13 mouse cellular contexts compared by ENCODE assay signal in genomic region chr5:122733881-122734280, GRCm38 (mm10). TPM values are rescaled to one million over a fixed set of nuclear protein-coding genes. Genes with fewer than 3 reads are reported as not detected.
A peak's percentile ranks its signal among the peaks of the same experiment; 100 is the strongest.
DNase-seq lines count a peak whose midpoint lies in the region; ATAC-seq and TF ChIP-seq lines count a peak whose summit lies in the region.
"Had no signal": no experiment of that assay in that cellular context is flagged by ENCODE, and none has a peak within 500 bp of the region (broad histone marks: within the 10 kb centered on the region; RNA-seq: fewer than 3 reads in every experiment).

No protein-coding gene starts in this region.

- TF ChIP-seq EP300 in liver, embryonic 14.5 days (IDR thresholded peaks at IDR 0.05; ENCODE audit: low read depth), result no peak

- H3K36me3 ChIP-seq in forebrain, embryonic 10.5 days (replicated peaks), result peaks cover 30% of the 10 kb centered on the region
- peaks cover 16% of the 10 kb centered on the region for H3K36me3 ChIP-seq in forebrain, embryonic 12.5 days (replicated peaks)
- H3K36me3 ChIP-seq in liver, embryonic 11.5 days (ENCODE audit: control insufficient read depth, insufficient read depth, low read length), result peaks cover 4% of the 10 kb centered on the region; the same call in 1 of the 2 replicates
- H3K36me3 ChIP-seq in liver, embryonic 14.5 days (replicated peaks; ENCODE audit: control insufficient read depth, insufficient read depth, low read depth), result no peaks in the 10 kb centered on the region

- no peak for ATAC-seq in forebrain, embryonic 12.5 days (ENCODE audit: low FRiP score)
- ATAC-seq in liver, embryonic 11.5 days (replicated peaks; ENCODE audit: low FRiP score), result no peak
- no peak for ATAC-seq in liver, embryonic 14.5 days (ENCODE audit: insufficient read depth)
- ATAC-seq: forebrain, postnatal 0 days; Patski had no signal

- no peak overlapping the region for H3K4me3 ChIP-seq in forebrain, embryonic 10.5 days
- no peak overlapping the region for H3K4me3 ChIP-seq in forebrain, embryonic 12.5 days (replicated peaks)
- no peak overlapping the region for H3K4me3 ChIP-seq in liver, embryonic 11.5 days (ENCODE audit: low read depth, low read length)
- H3K4me3 ChIP-seq in liver, embryonic 14.5 days (ENCODE audit: insufficient read depth in 1 of 2, low read depth in 2 of 2, low read length in 2 of 2), result no peak overlapping the region
- H3K4me3 ChIP-seq: neural tube, embryonic 15.5 days had no signal

- 74% methylated on average over 17 of the region's 17 CpGs for WGBS in forebrain, embryonic 10.5 days
- WGBS in forebrain, embryonic 12.5 days, result 73% methylated on average over 17 of the region's 17 CpGs
- 50% methylated on average over 17 of the region's 17 CpGs for WGBS in liver, embryonic 11.5 days
- WGBS in liver, embryonic 14.5 days (ENCODE audit: insufficient replicate concordance), result 31% methylated on average over 17 of the region's 17 CpGs

- no peak overlapping the region for H3K9ac ChIP-seq in forebrain, embryonic 12.5 days
- H3K9ac ChIP-seq in liver, embryonic 11.5 days (ENCODE audit: low read depth, low read length), result no peak overlapping the region
- no peak overlapping the region for H3K9ac ChIP-seq in liver, embryonic 14.5 days (replicated peaks)
- H3K9ac ChIP-seq: forebrain, postnatal 0 days; neural tube, embryonic 15.5 days had no signal

- TF ChIP-seq CTCF in liver, embryonic 14.5 days (IDR thresholded peaks at IDR 0.05; ENCODE audit: low read depth), result no peak

- DNase-seq in forebrain, embryonic 10.5 days (ENCODE audit: extremely low spot score, low spot score), result no peak
- no peak for DNase-seq in liver, embryonic 11.5 days (ENCODE audit: low spot score)
- DNase-seq in liver, result no peak
- no peak for DNase-seq in liver, embryonic 14.5 days (ENCODE audit: low read depth in 3 of 3, low spot score in 3 of 3)
- DNase-seq in thymus, postnatal 36 days, result peak; percentile 57 to 69
- DNase-seq in ovary, postnatal 36 days (ENCODE audit: low spot score), result no peak
- DNase-seq in ovary, postnatal 14 days (ENCODE audit: low spot score), result no peak
- DNase-seq: forebrain, postnatal 0 days; heart, postnatal 14 days; left cerebral cortex, postnatal 4 days had no signal

- H3K27me3 ChIP-seq in forebrain, embryonic 10.5 days (ENCODE audit: poor library complexity, severe bottlenecking), result no peaks in the 10 kb centered on the region
- no peaks in the 10 kb centered on the region for H3K27me3 ChIP-seq in forebrain, embryonic 12.5 days
- no peaks in the 10 kb centered on the region for H3K27me3 ChIP-seq in liver, embryonic 11.5 days (replicated peaks; ENCODE audit: control insufficient read depth, insufficient read depth, low read length)
- no peaks in the 10 kb centered on the region for H3K27me3 ChIP-seq in liver, embryonic 14.5 days (ENCODE audit: control insufficient read depth, insufficient read depth, low read length)
- H3K27me3 ChIP-seq: neural tube, embryonic 15.5 days; Patski had no signal

- H3K4me2 ChIP-seq in forebrain, embryonic 12.5 days, result no peak overlapping the region
- 0 out of 2 replicates have a peak overlapping the region, but pooled peaks have one; percentile 26 for H3K4me2 ChIP-seq in liver, embryonic 11.5 days
- peak overlapping the region; percentile 4; the same call in 1 of the 2 replicates for H3K4me2 ChIP-seq in liver, embryonic 14.5 days (ENCODE audit: low read depth)
- H3K4me2 ChIP-seq: neural tube, embryonic 15.5 days had no signal

- H3K9me3 ChIP-seq in forebrain, embryonic 10.5 days, result no peaks in the 10 kb centered on the region
- H3K9me3 ChIP-seq in forebrain, embryonic 12.5 days, result no peaks in the 10 kb centered on the region
- H3K9me3 ChIP-seq in liver, embryonic 11.5 days (ENCODE audit: control insufficient read depth, low read length), result no peaks in the 10 kb centered on the region
- H3K9me3 ChIP-seq in liver, embryonic 14.5 days (ENCODE audit: control insufficient read depth, low read length), result no peaks in the 10 kb centered on the region
- H3K9me3 ChIP-seq: neural tube, embryonic 15.5 days had no signal

- peak overlapping the region; percentile 51; the same call in 1 of the 2 replicates for H3K27ac ChIP-seq in forebrain, embryonic 10.5 days
- H3K27ac ChIP-seq in forebrain, embryonic 12.5 days, result no peak overlapping the region
- no peak overlapping the region for H3K27ac ChIP-seq in liver, embryonic 11.5 days (ENCODE audit: low read depth, low read length)
- H3K27ac ChIP-seq in liver, embryonic 14.5 days, result no peak overlapping the region
- H3K27ac ChIP-seq: neural tube, embryonic 15.5 days had no signal

- peaks cover 16% of the 10 kb centered on the region for H3K4me1 ChIP-seq in forebrain, embryonic 10.5 days
- peaks cover 11% of the 10 kb centered on the region for H3K4me1 ChIP-seq in forebrain, embryonic 12.5 days
- H3K4me1 ChIP-seq in liver, embryonic 11.5 days (replicated peaks; ENCODE audit: control insufficient read depth, insufficient read depth, low read length), result peaks cover 22% of the 10 kb centered on the region
- H3K4me1 ChIP-seq in liver, embryonic 14.5 days (replicated peaks; ENCODE audit: control insufficient read depth in 2 of 2, insufficient read depth in 2 of 2, low read length in 1 of 2), result peaks cover 0 to 14% of the 10 kb centered on the region in 2 experiments

RNA-seq across cellular contexts. Expression of gene P2rx4, which starts 26.5 kb away (rescaled TPM):
- polyA plus RNA-seq in forebrain, embryonic 10.5 days (2016; fragmentation: Nextera tagmentation; extraction: Ambion mirVana), result 4.4 and 5.2 TPM in 2 replicates
- polyA plus RNA-seq in forebrain, embryonic 12.5 days (2016; fragmentation: Nextera tagmentation; extraction: Ambion mirVana), result 5.6 and 6.6 TPM in 2 replicates
- polyA plus RNA-seq in liver, embryonic 11.5 days (2014; fragmentation: Nextera tagmentation; extraction: Ambion mirVana), result 27.1 and 30.2 TPM in 2 replicates
- polyA plus RNA-seq in liver, embryonic 14.5 days (2012; rRNA removed), result 10.3 and 12.2 TPM in 2 replicates
- polyA plus RNA-seq in liver, embryonic 14.5 days (2014; fragmentation: Nextera tagmentation; extraction: Ambion mirVana), result 19.9 and 20.7 TPM in 2 replicates

RNA-seq across cellular contexts. Expression of gene Camkk2, which starts 45.3 kb away (rescaled TPM):
- polyA plus RNA-seq in forebrain, embryonic 10.5 days (2016; fragmentation: Nextera tagmentation; extraction: Ambion mirVana), result 22.6 and 24.1 TPM in 2 replicates
- polyA plus RNA-seq in forebrain, embryonic 12.5 days (2016; fragmentation: Nextera tagmentation; extraction: Ambion mirVana), result 34.5 and 35.1 TPM in 2 replicates
- polyA plus RNA-seq in liver, embryonic 11.5 days (2014; fragmentation: Nextera tagmentation; extraction: Ambion mirVana), result 15.5 and 16.6 TPM in 2 replicates
- 5.3 and 5.9 TPM in 2 replicates for polyA plus RNA-seq in liver, embryonic 14.5 days (2012; rRNA removed)
- polyA plus RNA-seq in liver, embryonic 14.5 days (2014; fragmentation: Nextera tagmentation; extraction: Ambion mirVana), result 6.3 and 8.3 TPM in 2 replicates

Comparison
In these comparisons a context has a peak if more than half of its experiments do, and no peak if none do; other contexts are left out.
1. DNase-seq: peak in thymus, postnatal 36 days (2 of 2); none in forebrain, embryonic 10.5 days (single experiment), liver, embryonic 11.5 days (single experiment), liver (single experiment), liver, embryonic 14.5 days (0 of 3), ovary, postnatal 36 days (single experiment) and ovary, postnatal 14 days (single experiment).